Mouse (Mus musculus): Measurements from ENCODE around the gene Sfxn5.

DNA sequence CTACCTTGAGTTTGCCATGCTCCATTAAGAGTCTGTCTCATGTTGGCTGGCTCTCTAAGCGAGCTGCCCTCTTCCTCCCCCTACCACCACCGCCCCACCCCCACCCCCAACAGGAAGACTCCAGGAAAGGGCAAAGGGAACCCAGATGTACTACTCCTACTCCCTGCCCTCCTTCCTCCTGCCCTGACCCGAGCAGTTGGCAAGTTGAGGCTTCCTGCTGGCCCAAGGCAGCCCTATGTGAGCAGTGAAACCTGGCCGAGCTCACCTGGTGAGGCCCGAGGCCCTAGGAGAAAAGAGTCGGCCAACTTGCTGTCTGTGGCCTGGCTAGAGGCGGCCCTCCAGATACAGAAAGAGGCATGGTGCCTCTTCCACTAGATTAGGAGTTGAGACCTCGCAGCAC, 45.4 kb upstream of the Sfxn5 start:
- no peak for TF ChIP-seq POLR2A (IDR thresholded peaks at IDR 0.05; ENCODE audit: low read depth, low read length)
- no peak for TF ChIP-seq CTCF (IDR thresholded peaks at IDR 0.05; ENCODE audit: extremely low read depth, insufficient read length, insufficient replicate concordance, low read depth, low read length)

Data from small intestine, adult 2 months (tissue).